Mouse (Mus musculus) intestine, embryonic 14.5 days (tissue): ENCODE results near the gene Ltbp4. TPM values are rescaled to one million over a fixed set of nuclear protein-coding genes. Genes with fewer than 3 reads are reported as not detected.

Source experiments
- ATAC-seq: fragments of 200-750 bp; cut with Nextera tagmentation; replicated peaks from 2 replicates; pipeline ENCODE4 v1.8.0; 2017; ENCODE audit warnings: low read depth, moderate number of reproducible peaks, moderate TSS enrichment, moderate library complexity; ENCODE audit not compliant: low FRiP score, low TSS enrichment
- DNase-seq: peaks from one replicate; pipeline ENCODE4 v3.0.0-alpha.2; 2018; ENCODE audit warnings: low spot score
- H3K27ac ChIP-seq: fragments of 300-500 bp; sonication (generic); 2 replicates; pipeline ENCODE4 v1.5.1; 2014; ENCODE audit warnings: low read depth, mild to moderate bottlenecking, control low read depth
- H3K27me3 ChIP-seq: fragments of 300-500 bp; sonication (generic); replicated peaks from 2 replicates; pipeline ENCODE4 v1.6.1; 2014; ENCODE audit warnings: low read length, control low read depth; ENCODE audit not compliant: control insufficient read depth, insufficient read depth
- H3K36me3 ChIP-seq: fragments of 300-500 bp; sonication (generic); 2 replicates; pipeline ENCODE4 v1.6.1; 2014; ENCODE audit warnings: low read length, control low read depth; ENCODE audit not compliant: control insufficient read depth, insufficient read depth
- H3K4me1 ChIP-seq: fragments of 300-500 bp; sonication (generic); replicated peaks from 2 replicates; pipeline ENCODE4 v1.6.1; 2014; ENCODE audit warnings: low read length, control low read depth, mixed read lengths; ENCODE audit not compliant: control insufficient read depth, insufficient read depth
- H3K4me2 ChIP-seq: fragments of 300-500 bp; sonication (generic); 2 replicates; pipeline ENCODE4 v1.6.1; 2014; ENCODE audit warnings: low read length
- H3K4me3 ChIP-seq: fragments of 300-500 bp; sonication (generic); 2 replicates; pipeline ENCODE4 v1.5.1; 2014; ENCODE audit warnings: low read depth, low read length, control low read depth, mixed read lengths
- H3K9ac ChIP-seq: fragments of 300-500 bp; sonication (generic); 2 replicates; pipeline ENCODE4 v1.6.1; 2014; ENCODE audit warnings: mild to moderate bottlenecking, low read length
- H3K9me3 ChIP-seq: fragments of 300-500 bp; sonication (generic); 2 replicates; pipeline ENCODE4 v1.6.1; 2016; ENCODE audit warnings: low read length, control low read depth; ENCODE audit not compliant: control insufficient read depth
- WGBS: fragments of 180-500 bp; shearing (Covaris S2); extraction: QIAGEN DNeasy Blood & Tissue Kit; methylation state at CpG from one replicate; pipeline ENCODE4 v1.1.7; 2014; 5-methylcytosine and 5-hydroxymethylcytosine counted together
- polyA plus RNA-seq: library from polyadenylated mRNA; unstranded; fragments of >200 nt; fragmentation: Nextera tagmentation; extraction: Ambion mirVana; gene quantifications from 2 replicates; pipeline ENCODE4 v1.2.1, GENCODE M21; 2014

Ltbp4 gene
- polyA plus RNA-seq, 1 experiment from 2014 or later, result 110 TPM

GRCm38 (mm10) chr7:27332353-27333199 is 4.9 kb downstream of the Ltbp4 start:
- peak overlapping the region; percentile 88 for H3K27ac ChIP-seq
- no peaks in the 10 kb centered on the region for H3K9me3 ChIP-seq
- peak overlapping the region; percentile 63 for H3K9ac ChIP-seq
- peak overlapping the region; percentile 55 for H3K4me3 ChIP-seq
- DNase-seq (peak; percentile 95), ATAC-seq (peak; percentile 9; the same call in 1 of the 2 replicates)
- peak overlapping the region; percentile 62 for H3K4me2 ChIP-seq
- peaks cover 5% of the 10 kb centered on the region; the same call in 1 of the 2 replicates for H3K36me3 ChIP-seq
- WGBS, result 2% methylated on average over 38 of the region's 39 CpGs
- peaks cover 35% of the 10 kb centered on the region for H3K4me1 ChIP-seq
- peaks cover 53% of the 10 kb centered on the region for H3K27me3 ChIP-seq

DNA sequence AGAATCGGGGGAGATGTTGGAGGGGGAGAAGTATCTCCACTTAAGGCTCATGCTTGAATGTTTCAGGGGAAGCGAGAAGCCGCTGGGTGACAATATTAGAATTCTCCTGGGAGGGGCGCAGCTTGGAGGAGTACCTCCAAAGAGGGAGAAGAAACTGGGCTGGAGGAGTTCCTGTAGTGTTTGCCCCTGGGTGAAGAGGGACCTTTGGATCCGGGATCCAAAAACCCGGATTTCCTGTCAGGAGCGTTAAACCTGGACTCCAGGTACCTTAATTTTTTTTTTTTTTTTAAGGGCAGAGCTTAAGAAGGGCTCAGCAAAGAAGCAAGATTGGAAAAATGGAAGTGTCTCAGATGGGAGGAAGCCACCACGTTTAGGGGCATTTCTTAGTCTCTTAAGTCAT is 5.6 kb downstream of the Ltbp4 start:
- Histone ChIP-seq H3K4me2 (peak overlapping the region; percentile 62), H3K9ac (peak overlapping the region; percentile 63), H3K9me3 (no peaks in the 10 kb centered on the region), H3K4me1 (peaks cover 35% of the 10 kb centered on the region), H3K27ac (peak overlapping the region; percentile 88), H3K36me3 (peaks cover 12% of the 10 kb centered on the region; the same call in 1 of the 2 replicates), H3K27me3 (peaks cover 56% of the 10 kb centered on the region), H3K4me3 (peak overlapping the region; percentile 55)
- WGBS, result 4% methylated on average over 8 of the region's 8 CpGs
- ATAC-seq (no peak), DNase-seq (peak; percentile 66)

- peaks cover 14% of the 10 kb centered on the region; the same call in 1 of the 2 replicates for H3K36me3 ChIP-seq
- ATAC-seq, result no peak
- H3K9ac ChIP-seq, result peak overlapping the region; percentile 63
- peaks cover 33% of the 10 kb centered on the region for H3K4me1 ChIP-seq
- H3K4me3 ChIP-seq, result peak overlapping the region; percentile 55
- peak overlapping the region; percentile 62 for H3K4me2 ChIP-seq
- no peak for DNase-seq
- peak overlapping the region; percentile 88 for H3K27ac ChIP-seq
- no peaks in the 10 kb centered on the region for H3K9me3 ChIP-seq
- WGBS, result 3% methylated on average over 8 of the region's 8 CpGs
- peaks cover 56% of the 10 kb centered on the region for H3K27me3 ChIP-seq
Measured at GRCm38 (mm10) chr7:27331541-27331851, 6.0 kb downstream of the Ltbp4 start.

DNA sequence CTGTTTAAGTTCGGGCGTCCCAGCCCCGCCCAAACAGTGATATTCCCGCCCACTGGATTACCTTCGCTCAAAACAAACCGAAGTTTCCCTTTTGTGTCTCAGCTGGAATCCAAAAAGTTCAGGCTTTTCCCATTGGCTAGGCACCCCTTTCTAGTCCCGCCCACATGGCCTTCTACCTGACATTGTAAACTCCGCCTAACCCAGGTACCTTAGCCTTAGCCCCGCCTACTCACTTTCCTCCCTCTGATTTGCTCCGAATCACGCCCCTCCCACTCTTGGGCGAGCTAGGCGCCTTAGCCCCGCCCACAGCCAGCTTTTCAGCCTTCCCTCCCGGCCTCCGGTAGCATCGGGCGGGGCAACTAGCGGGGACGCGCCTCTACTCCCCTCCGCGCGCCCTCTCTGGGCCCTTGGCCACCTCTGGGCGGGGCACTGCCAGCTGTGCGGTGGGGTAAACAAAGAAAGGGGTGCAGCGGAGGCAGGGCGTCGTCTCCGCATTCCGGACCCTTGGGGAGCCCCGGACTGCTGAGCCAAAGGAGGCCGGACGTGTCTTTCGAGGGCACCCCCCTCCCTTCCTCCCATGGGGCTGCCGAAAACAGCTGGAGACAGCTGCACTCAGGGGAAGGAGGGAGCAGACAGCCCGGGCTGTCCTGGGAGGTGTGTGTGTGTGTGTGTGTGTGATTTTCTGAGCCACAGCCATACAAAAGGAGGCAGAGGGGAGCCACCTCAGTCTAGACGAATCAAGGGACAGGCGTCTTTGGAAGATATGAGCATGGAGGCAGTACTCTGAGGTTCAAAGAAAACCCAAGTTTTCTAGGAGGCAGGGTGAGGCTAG is 6.6 kb downstream of the Ltbp4 start:
- Histone ChIP-seq H3K4me2 (peak overlapping the region; percentile 62), H3K36me3 (peaks cover 16% of the 10 kb centered on the region; the same call in 1 of the 2 replicates), H3K27ac (peak overlapping the region; percentile 88), H3K27me3 (peaks cover 56% of the 10 kb centered on the region), H3K9me3 (no peaks in the 10 kb centered on the region), H3K4me3 (peak overlapping the region; percentile 55), H3K9ac (peak overlapping the region; percentile 63), H3K4me1 (peaks cover 36% of the 10 kb centered on the region)
- peak; percentile 57 for ATAC-seq
- WGBS, result under 1% methylated on average over 39 of the region's 39 CpGs
- peak; percentile 94 for DNase-seq

- no peaks in the 10 kb centered on the region for H3K9me3 ChIP-seq
- WGBS, result 32% methylated on average over 17 of the region's 17 CpGs
- no peak overlapping the region for H3K9ac ChIP-seq
- no peak for DNase-seq
- no peak for ATAC-seq
- peaks cover 56% of the 10 kb centered on the region for H3K27me3 ChIP-seq
- H3K36me3 ChIP-seq, result peaks cover 16% of the 10 kb centered on the region; the same call in 1 of the 2 replicates
- H3K4me1 ChIP-seq, result peaks cover 30% of the 10 kb centered on the region
- H3K4me3 ChIP-seq, result peak overlapping the region; percentile 55; the same call in 1 of the 2 replicates
- no peak overlapping the region for H3K27ac ChIP-seq
- H3K4me2 ChIP-seq, result peak overlapping the region; percentile 62
Measured at GRCm38 (mm10) chr7:27329981-27330380, 7.5 kb downstream of the Ltbp4 start.

DNA sequence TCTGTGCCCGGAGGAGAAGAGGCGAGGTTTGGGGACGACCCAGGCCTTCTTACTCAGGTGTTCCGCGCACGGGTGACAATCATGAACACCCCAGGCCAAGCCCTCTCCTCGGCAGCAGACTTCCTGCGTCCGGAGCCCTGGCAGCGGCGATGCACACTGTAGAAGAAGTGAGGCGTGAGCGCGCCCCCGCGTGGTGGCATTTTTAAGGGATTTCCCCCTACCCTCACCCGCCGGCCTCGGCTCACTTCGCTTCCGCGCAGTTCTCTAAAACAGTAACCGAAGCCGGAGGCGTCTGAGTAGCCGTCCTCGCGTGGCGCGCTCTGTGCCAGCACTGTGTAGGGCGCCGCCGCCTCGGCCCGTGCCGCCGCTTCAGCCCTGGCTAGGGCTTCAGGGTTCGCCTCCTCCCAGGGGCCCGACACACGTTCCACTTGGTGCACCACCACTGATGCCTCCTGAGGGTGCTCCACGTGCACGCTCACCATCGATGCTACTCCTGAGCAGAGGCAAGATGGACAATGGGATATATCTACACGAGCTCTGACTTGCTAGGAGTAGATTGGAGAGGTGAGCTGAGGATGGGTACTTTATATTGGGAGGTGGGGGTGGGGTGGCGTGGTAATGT is 8.1 kb downstream of the Ltbp4 start:
- Histone ChIP-seq H3K9me3 (no peaks in the 10 kb centered on the region), H3K27me3 (peaks cover 51% of the 10 kb centered on the region), H3K4me3 (peak overlapping the region; percentile 17; the same call in 1 of the 2 replicates), H3K4me1 (peaks cover 26% of the 10 kb centered on the region), H3K4me2 (peak overlapping the region; percentile 62), H3K9ac (0 out of 2 replicates have a peak overlapping the region, but pooled peaks have one; percentile 3), H3K36me3 (peaks cover 16% of the 10 kb centered on the region; the same call in 1 of the 2 replicates), H3K27ac (no peak overlapping the region)
- DNase-seq (peak; percentile 95), ATAC-seq (0 out of 2 replicates have a peak, but pooled peaks have one; percentile 7)
- 6% methylated on average over 45 of the region's 45 CpGs for WGBS

DNA sequence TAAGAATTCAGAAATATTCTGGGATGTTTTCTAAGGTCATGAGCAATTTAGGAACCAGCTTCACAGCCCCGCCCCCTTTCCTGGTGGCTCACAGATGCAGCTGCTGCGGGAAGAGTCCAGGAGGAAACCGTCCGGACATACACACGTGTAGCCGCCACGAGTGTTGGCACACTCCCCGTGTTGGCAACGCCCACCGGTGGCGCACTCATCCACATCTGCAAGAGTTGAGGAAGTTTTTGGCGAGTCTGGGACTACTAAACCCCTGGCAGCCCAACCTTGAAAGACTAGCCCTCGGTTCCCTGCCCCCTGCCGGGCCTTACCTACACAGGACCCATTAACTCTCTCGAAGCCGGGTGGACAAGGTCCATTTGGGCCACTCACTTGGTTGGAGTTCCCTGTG is 8.8 kb downstream of the Ltbp4 start:
- no peak overlapping the region for H3K4me3 ChIP-seq
- H3K27ac ChIP-seq, result no peak overlapping the region; the same call in 1 of the 2 replicates
- H3K9ac ChIP-seq, result no peak overlapping the region
- no peak overlapping the region for H3K4me2 ChIP-seq
- WGBS, result 44% methylated on average over 16 of the region's 16 CpGs
- no peaks in the 10 kb centered on the region for H3K9me3 ChIP-seq
- no peak for ATAC-seq
- H3K36me3 ChIP-seq, result peaks cover 23% of the 10 kb centered on the region; the same call in 1 of the 2 replicates
- H3K27me3 ChIP-seq, result peaks cover 44% of the 10 kb centered on the region
- peaks cover 18% of the 10 kb centered on the region for H3K4me1 ChIP-seq
- no peak for DNase-seq

GRCm38 (mm10) chr7:27328161-27328560 is 9.3 kb downstream of the Ltbp4 start:
- Histone ChIP-seq H3K27ac (no peak overlapping the region), H3K4me1 (peaks cover 16% of the 10 kb centered on the region), H3K4me2 (no peak overlapping the region), H3K36me3 (peaks cover 28% of the 10 kb centered on the region; the same call in 1 of the 2 replicates), H3K9me3 (no peaks in the 10 kb centered on the region), H3K27me3 (peaks cover 42% of the 10 kb centered on the region), H3K9ac (no peak overlapping the region), H3K4me3 (no peak overlapping the region)
- ATAC-seq (no peak), DNase-seq (no peak)
- WGBS, result 87% methylated on average over 11 of the region's 11 CpGs
